Comparison of ENCODE assay signal across 25 mouse cellular contexts in the genomic region with DNA sequence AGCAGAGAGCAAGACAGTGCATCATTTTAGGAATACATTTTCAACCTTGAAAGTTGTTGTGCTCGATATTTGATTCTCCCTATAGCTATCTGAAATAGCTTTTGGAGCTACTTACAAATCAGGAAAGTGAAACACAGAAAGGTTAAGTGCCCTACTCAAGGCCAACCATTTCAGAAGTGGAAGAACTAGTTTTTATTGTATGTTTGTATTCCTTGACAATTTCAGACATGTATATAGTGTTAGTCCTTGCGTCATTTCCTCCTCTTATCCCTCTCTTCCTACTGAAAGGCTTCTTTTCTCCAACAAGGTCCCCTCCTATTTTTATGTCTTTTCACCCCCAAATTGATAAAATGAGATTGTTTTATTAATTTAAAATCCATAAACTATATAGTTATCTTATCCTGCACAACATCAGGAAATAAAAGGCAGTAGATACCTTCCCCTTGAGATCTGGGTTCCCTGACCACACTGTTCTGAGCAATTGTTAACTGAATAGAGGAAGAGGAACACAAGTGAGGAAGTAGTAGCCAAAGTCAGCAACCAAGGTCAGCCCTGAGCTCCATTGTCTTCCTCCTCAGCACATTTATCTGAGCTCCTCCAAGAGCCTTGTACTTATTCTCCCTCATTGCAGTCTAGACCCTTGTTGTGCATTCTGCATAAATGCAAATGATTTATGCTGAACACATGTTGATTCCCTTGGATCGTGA.
DNase-seq lines count a peak whose midpoint lies in the region; ATAC-seq and TF ChIP-seq lines count a peak whose summit lies in the region.
"Had no signal": no experiment of that assay in that cellular context is flagged by ENCODE, and none has a peak within 500 bp of the region (broad histone marks: within the 10 kb centered on the region; RNA-seq: fewer than 3 reads in every experiment).

No protein-coding gene starts in this region.

- no peak for ATAC-seq in lung, embryonic 14.5 days (ENCODE audit: insufficient read depth)
- ATAC-seq in megakaryocyte progenitor cell, adult 5-6 weeks (replicated peaks; ENCODE audit: poor library complexity): peak; percentile 98
- ATAC-seq: hindbrain, embryonic 16.5 days; intestine, embryonic 16.5 days had no signal

- no peaks in the 10 kb centered on the region for H3K4me1 ChIP-seq in lung, embryonic 14.5 days (ENCODE audit: insufficient read depth)
- peaks cover 8 to 57% of the 10 kb centered on the region in 2 experiments; a peak in 3 of 4 replicates for H3K4me1 ChIP-seq in CH12.LX (ENCODE audit: control insufficient read depth in 1 of 2, insufficient read depth in 2 of 2)
- H3K4me1 ChIP-seq: embryonic facial prominence, embryonic 12.5 days; limb, embryonic 10.5 days had no signal

- no peaks in the 10 kb centered on the region for H3K36me3 ChIP-seq in lung, embryonic 14.5 days (ENCODE audit: insufficient read depth)
- no peaks in the 10 kb centered on the region for H3K36me3 ChIP-seq in CH12.LX (replicated peaks in 1 of 2; ENCODE audit: control insufficient read depth in 1 of 2, insufficient read depth in 1 of 2, low read length in 1 of 2)
- H3K36me3 ChIP-seq: embryonic facial prominence, embryonic 12.5 days; forebrain, embryonic 12.5 days; limb, embryonic 10.5 days; midbrain, embryonic 12.5 days had no signal

- no peaks in the 10 kb centered on the region for H3K79me2 ChIP-seq in CH12.LX (replicated peaks; ENCODE audit: control insufficient read depth, extremely low read depth, insufficient read depth, poor library complexity, severe bottlenecking)

- TF ChIP-seq CTCF in lung, embryonic 14.5 days (IDR thresholded peaks at IDR 0.05; ENCODE audit: low read depth): no peak
- TF ChIP-seq CTCF in CH12.LX (conservative IDR thresholded peaks at IDR 0.05 in 1 of 2, IDR thresholded peaks at IDR 0.05 in 1 of 2; ENCODE audit: low read depth in 2 of 2, low read length in 2 of 2): no peak

- TF ChIP-seq RAD21 in CH12.LX (IDR thresholded peaks at IDR 0.05; ENCODE audit: low read depth, low read length): no peak

- no peak for TF ChIP-seq EP300 in CH12.LX (IDR thresholded peaks at IDR 0.05; ENCODE audit: low read length)

- H3K4me2 ChIP-seq in lung, embryonic 14.5 days: no peak overlapping the region
- no peak overlapping the region for H3K4me2 ChIP-seq in CH12.LX (ENCODE audit: insufficient read depth, low read depth, poor library complexity, severe bottlenecking)
- H3K4me2 ChIP-seq: embryonic facial prominence, embryonic 12.5 days; forebrain, embryonic 12.5 days; midbrain, embryonic 12.5 days had no signal

- H3K27ac ChIP-seq in lung, embryonic 14.5 days (ENCODE audit: low read depth): no peak overlapping the region
- H3K27ac ChIP-seq in CH12.LX (ENCODE audit: insufficient read depth, low read depth): no peak overlapping the region
- H3K27ac ChIP-seq: embryonic facial prominence, embryonic 12.5 days; forebrain, embryonic 12.5 days; layer of hippocampus, adult 2 months; limb, embryonic 10.5 days; midbrain, embryonic 12.5 days had no signal

- H3K4me3 ChIP-seq in lung, embryonic 14.5 days (ENCODE audit: low read depth, low read length): no peak overlapping the region
- no peak overlapping the region for H3K4me3 ChIP-seq in CH12.LX (replicated peaks in 1 of 3; ENCODE audit: low read depth in 2 of 3, low read length in 2 of 3, poor library complexity in 1 of 3)
- H3K4me3 ChIP-seq: embryonic facial prominence, embryonic 12.5 days; forebrain, embryonic 12.5 days; layer of hippocampus, adult 2 months; limb, embryonic 10.5 days; midbrain, embryonic 12.5 days had no signal

- H3K9ac ChIP-seq in lung, embryonic 14.5 days: no peak overlapping the region
- H3K9ac ChIP-seq in CH12.LX (ENCODE audit: insufficient read depth, low read depth): no peak overlapping the region
- H3K9ac ChIP-seq: embryonic facial prominence, embryonic 12.5 days; forebrain, embryonic 12.5 days; midbrain, embryonic 12.5 days had no signal

- TF ChIP-seq POLR2A in CH12.LX (IDR thresholded peaks at IDR 0.05; ENCODE audit: low read depth, low read length): no peak

- no peaks in the 10 kb centered on the region for H3K9me3 ChIP-seq in lung, embryonic 14.5 days (ENCODE audit: low read depth, low read length)
- H3K9me3 ChIP-seq in CH12.LX (replicated peaks; ENCODE audit: low read length): no peaks in the 10 kb centered on the region
- H3K9me3 ChIP-seq: embryonic facial prominence, embryonic 12.5 days; forebrain, embryonic 12.5 days; limb, embryonic 10.5 days; midbrain, embryonic 12.5 days had no signal

- in situ Hi-C loops in CH12.LX (cut with MboI; ENCODE audit: low pct_ligation_motif_present, low pct_unique_long_range_greater_than_20kb, low sequenced_read_pairs): no loop called here

- no peaks in the 10 kb centered on the region for H3K27me3 ChIP-seq in lung, embryonic 14.5 days (ENCODE audit: insufficient read depth, low read length)
- H3K27me3 ChIP-seq in CH12.LX (replicated peaks): no peaks in the 10 kb centered on the region
- H3K27me3 ChIP-seq: embryonic facial prominence, embryonic 12.5 days; forebrain, embryonic 12.5 days; midbrain, embryonic 12.5 days had no signal

- DNase-seq in lung, embryonic 14.5 days: peak; percentile 25
- DNase-seq in lung, postnatal 14 days: no peak
- DNase-seq in CH12.LX (ENCODE audit: extremely low read depth): no peak
- DNase-seq in brain, adult 2 months (ENCODE audit: low read depth, low spot score): peak; percentile 19
- no peak for DNase-seq in urinary bladder, postnatal 36 days (ENCODE audit: low spot score in 2 of 2)
- DNase-seq in thymus, postnatal 0 days (ENCODE audit: low spot score): no peak
- no peak for DNase-seq in layer of hippocampus, adult 11-12 months (ENCODE audit: low spot score)
- DNase-seq: adrenal gland, postnatal 36 days; cerebellum, adult 11-12 months; cerebellum, postnatal 10 days; gastrocnemius, postnatal 36 days; heart, postnatal 4 days; kidney, adult 9 months; kidney, postnatal 14 days; liver; spleen, adult 18-20 months; thymus, postnatal 25 days had no signal

- 69% methylated on average over 3 of the region's 3 CpGs for WGBS in lung, embryonic 14.5 days

- dilution Hi-C loops in CH12.LX (cut with MboI; ENCODE audit: extremely low pct_ligation_motif_present, extremely low pct_unique_long_range_greater_than_20kb, low sequenced_read_pairs): no loop called here

TF ChIP-seq in CH12.LX, 34 proteins besides CTCF, POLR2A, EP300 and RAD21:
- TF ChIP-seq CHD1 (IDR thresholded peaks at IDR 0.05; ENCODE audit: low read depth, low read length) (no peak), ZNF384 (IDR thresholded peaks at IDR 0.05; ENCODE audit: low read depth, low read length) (0 out of 2 replicates have a peak, but pooled peaks have one; percentile 22)

Comparison
In these comparisons a context has a peak if more than half of its experiments do, and no peak if none do; other contexts are left out.
1. DNase-seq: peak in lung, embryonic 14.5 days (single experiment) and brain, adult 2 months (single experiment); none in lung, postnatal 14 days (single experiment), CH12.LX (single experiment), urinary bladder, postnatal 36 days (0 of 2), thymus, postnatal 0 days (single experiment) and layer of hippocampus, adult 11-12 months (single experiment).